Mouse (Mus musculus) layer of hippocampus, adult 8-10 months (tissue): Measurements from ENCODE around the gene Aim2. TPM values are rescaled to one million over a fixed set of nuclear protein-coding genes. Genes with fewer than 3 reads are reported as not detected.

Experiments used
- DNase-seq, 2 experiments: peaks; one replicate each; pipeline ENCODE4 v3.0.0; 2022; ENCODE audit warnings: low spot score in 2 of 2
- total RNA-seq, 4 experiments: library from RNA; stranded (reverse); gene quantifications; 2 replicates each; pipeline ENCODE4 v1.2.4; 2022

Gene Aim2
- total RNA-seq, 4 experiments from 2014 or later, result 1.8 to 12.4 (median 5.1) TPM

- DNase-seq, result no peak
Observed at GRCm38 (mm10) chr1:173345112-173345511, 5.6 kb upstream of the Aim2 start.

- DNase-seq, result no peak
Observed at GRCm38 (mm10) chr1:173348527-173348926, 2.2 kb upstream of the Aim2 start.

- no peak for DNase-seq
Observed at GRCm38 (mm10) chr1:173349192-173349591, 1.5 kb upstream of the Aim2 start.

GRCm38 (mm10) chr1:173349946-173350345 lies 733 bp upstream of the Aim2 start:
- DNase-seq, result peak in 1 of 2 experiments; percentile 48

- DNase-seq, result no peak
Observed at GRCm38 (mm10) chr1:173355107-173355846, 4.6 kb downstream of the Aim2 start.

- DNase-seq, result no peak
Observed at GRCm38 (mm10) chr1:173356699-173357098, 6.0 kb downstream of the Aim2 start.

GRCm38 (mm10) chr1:173357799-173358198 lies 7.1 kb downstream of the Aim2 start:
- peak in 1 of 2 experiments; percentile 45 for DNase-seq

GRCm38 (mm10) chr1:173359590-173360290 lies 9.1 kb downstream of the Aim2 start:
- DNase-seq, result no peak

GRCm38 (mm10) chr1:173361651-173362050 lies 11.0 kb downstream of the Aim2 start:
- no peak for DNase-seq

- DNase-seq, result no peak
Observed at GRCm38 (mm10) chr1:173363436-173363835, 12.8 kb downstream of the Aim2 start.

- no peak for DNase-seq
Observed at GRCm38 (mm10) chr1:173364125-173364800, 13.6 kb downstream of the Aim2 start.

- no peak for DNase-seq
Observed at GRCm38 (mm10) chr1:173365970-173366409, 15.3 kb downstream of the Aim2 start.

- peak in 1 of 2 experiments; percentile 54 for DNase-seq
Observed at GRCm38 (mm10) chr1:173366701-173367355, 16.1 kb downstream of the Aim2 start.

GRCm38 (mm10) chr1:173367356-173368046 lies 16.8 kb downstream of the Aim2 start, which contains the start of gene Cadm3:
TSS of gene Cadm3 (minus strand) at chr1:173367695.
- DNase-seq, result peak; percentile 65 to 73

GRCm38 (mm10) chr1:173369611-173370010 lies 18.9 kb downstream of the Aim2 start:
- no peak for DNase-seq

GRCm38 (mm10) chr1:173370456-173370855 lies 19.8 kb downstream of the Aim2 start:
- no peak for DNase-seq

GRCm38 (mm10) chr1:173371586-173371985 lies 20.9 kb downstream of the Aim2 start:
- no peak for DNase-seq

GRCm38 (mm10) chr1:173374020-173374419 lies 23.3 kb downstream of the Aim2 start:
- no peak for DNase-seq

- DNase-seq, result peak; percentile 49 to 77
Observed at GRCm38 (mm10) chr1:173377380-173378112, 26.9 kb downstream of the Aim2 start.

GRCm38 (mm10) chr1:173381436-173381835 lies 30.8 kb downstream of the Aim2 start:
- DNase-seq, result no peak
